Mouse (Mus musculus): Measurements from ENCODE around the gene Sept5.

The Sept5 gene

DNA sequence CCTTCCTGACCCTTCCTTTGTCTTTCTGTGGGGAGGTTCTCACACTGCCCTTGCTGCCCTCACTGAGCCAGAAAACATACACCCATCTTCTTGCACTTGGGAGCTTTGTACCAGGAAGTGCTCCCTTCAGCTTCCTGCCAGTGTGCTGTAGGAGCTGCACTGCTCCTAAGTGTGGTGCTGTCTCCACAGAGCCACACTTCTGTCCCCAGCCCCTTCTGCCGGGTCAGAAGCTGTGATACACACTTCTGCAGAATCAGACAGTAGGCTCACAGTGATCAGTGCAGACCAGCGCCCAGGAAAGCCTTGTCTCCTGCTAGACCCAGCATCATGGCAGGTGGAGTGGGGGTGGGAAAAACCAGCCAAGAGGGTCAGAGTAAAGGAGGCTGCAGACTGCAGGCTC is 3.1 kb upstream of the Sept5 start:
- no peak for DNase-seq (ENCODE audit: low spot score)

DNA sequence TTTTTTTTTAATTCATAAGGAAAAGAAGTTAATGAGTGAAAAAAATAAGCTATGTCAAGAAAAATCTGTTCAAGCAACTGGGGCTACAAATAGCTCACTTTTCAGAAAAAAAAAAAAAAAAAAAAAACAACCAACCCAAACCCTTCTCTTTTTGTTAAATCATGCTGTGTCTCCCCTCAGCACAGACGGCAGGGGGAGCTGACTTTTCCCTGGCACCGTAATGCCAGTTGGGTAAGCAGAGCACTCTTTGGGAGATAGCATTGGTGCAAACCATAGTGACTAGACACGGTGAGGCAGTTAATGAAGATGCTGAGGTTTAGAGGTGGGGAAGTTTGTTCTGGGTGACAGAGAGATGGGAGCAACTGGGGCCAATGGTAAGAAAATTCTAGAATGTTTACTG is 2.3 kb upstream of the Sept5 start:
- DNase-seq (ENCODE audit: low spot score): no peak

DNA sequence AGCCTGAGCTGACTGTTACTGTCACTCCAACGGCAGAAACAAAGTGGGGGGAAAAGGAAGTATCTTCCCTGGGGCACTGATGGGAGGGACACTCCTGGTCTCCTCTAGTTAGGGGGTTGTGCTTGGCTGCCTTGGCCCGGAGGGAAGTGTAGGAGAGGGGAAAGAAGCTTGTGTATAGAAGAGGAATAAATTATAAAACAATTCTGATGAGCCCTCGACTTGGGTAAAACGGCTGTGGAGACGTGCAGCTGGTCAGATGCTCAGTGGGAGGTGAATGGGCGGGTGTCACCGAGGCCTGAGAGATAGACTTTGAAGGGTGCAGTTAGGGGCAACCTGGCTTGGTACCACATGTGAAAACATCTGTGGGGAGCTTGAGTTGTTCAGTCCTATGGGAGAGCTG is 1.4 kb upstream of the Sept5 start:
- DNase-seq (ENCODE audit: low spot score): no peak

DNA sequence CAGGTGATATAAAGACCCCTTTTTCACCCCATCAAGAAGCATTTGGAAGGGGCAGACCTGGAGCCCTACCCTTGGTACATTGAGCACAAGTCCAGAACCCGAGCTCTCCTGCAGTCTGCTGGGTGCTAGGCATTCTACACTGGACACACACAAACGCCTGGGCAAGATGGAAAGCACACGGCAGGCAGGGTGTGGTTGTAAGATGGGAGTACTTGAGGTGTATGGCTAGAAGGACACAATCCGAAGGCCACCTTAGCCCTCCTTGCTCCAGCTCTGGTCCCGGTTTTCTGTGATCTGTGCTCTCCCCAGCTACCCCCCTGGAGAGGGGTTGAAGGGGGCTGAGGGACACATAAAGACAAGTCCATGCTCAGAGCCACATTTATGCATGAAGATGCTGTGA is 537 bp upstream of the Sept5 start:
- no peak for DNase-seq (ENCODE audit: low spot score)

DNA sequence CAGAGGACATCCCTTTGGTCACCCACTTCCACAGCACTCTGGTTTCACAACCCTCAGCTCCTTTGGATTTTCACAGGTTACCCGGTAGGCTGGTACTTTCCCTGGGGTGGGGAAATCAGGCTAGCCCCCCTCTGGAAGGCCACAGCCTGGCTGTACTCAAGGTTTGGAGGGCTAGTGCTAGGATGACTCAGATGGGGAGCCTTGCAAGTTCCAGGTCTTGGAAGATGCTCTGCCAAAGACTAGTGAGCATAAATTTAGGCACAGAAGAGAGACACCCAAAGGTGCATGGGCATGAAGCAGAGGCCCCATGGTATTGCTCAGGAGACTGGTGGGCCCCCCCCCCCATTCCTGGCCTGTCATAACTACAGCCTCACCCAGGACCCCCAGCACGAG is 810 bp downstream of the Sept5 start:
- no peak for DNase-seq (ENCODE audit: low spot score)

DNA sequence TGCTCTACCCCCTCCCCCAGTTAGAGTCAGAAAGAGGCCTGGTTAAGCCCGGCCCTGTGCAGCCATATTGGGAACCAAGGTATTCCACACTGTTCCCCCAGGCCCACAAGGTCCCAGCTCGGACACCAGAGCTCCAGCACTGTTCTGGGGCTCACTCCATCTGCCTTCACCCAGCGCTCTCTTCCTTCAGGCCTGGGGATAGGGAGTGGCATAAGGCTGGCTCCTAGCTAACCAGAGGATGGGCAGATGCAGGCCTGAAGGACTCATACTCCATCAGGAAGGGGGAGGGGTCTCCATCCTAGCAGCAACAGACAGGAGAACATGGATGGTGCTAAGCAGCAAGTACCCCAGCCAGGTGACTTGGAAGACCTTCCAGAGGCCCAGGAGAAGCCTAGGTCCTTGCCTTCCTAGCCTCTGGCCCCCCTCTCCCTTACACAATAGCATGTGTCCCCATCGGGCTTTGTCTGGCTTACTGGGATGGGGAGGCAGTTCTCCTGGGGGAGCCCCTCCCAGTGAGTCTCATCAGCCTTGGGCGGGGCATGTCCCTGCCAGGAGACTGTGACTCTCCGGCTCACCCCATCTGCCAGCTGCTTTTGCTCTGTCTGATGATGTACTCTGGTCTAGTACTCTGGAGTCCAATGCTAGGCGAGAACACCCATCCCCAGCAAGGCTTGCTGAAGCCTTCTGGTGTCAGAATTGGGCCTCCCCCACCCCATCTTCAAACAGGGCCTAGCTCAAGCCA is 1.4 kb downstream of the Sept5 start:
- DNase-seq (ENCODE audit: low spot score): no peak

DNA sequence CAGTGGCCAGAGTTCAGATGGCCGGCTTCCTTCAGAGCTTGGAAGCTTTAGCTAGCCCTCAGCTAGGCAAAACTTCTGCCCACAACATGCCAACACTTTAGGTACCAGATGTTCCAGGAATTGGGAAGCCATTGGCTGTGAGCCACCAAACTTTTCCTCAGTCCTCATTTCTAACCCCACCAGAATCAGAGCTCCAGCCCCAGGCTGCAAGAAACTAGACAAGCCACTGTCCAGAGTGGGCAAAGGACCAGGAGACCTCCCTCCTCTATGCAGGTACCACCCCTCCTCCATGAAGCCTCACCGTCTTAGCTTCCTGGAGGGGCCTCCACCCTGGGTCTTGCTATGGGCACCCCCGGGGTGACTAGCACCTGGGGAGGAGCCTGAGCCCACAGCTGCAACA is 2.6 kb downstream of the Sept5 start:
- DNase-seq (ENCODE audit: low spot score): no peak

DNA sequence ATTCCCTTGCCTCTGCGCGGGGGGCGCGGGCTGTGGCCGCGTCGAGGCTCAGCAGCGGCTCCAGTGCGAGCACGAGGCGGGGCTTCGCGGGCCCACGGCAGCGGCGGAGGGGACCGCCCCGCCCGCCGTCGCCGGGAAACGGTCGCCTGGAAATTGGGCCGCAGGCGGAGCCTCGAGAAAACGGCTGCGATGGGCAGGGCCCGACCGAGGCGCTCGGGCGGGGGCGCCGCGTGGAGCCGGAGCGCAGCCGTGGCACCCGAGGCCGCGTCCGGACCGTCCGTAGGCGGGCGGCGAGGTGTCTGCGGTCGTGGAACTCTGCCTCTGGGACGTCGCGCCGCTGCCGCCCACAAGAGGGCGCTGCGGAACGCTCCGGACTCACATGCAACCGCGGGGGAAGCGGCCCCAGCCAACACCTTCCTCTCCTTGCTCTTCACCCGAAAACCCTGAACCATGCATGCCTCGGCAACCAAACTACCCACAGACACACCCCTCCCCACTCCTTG is 3.3 kb downstream of the Sept5 start, which contains the start of gene Gm49601:
Gene Gm49601 (minus strand): TSS at position 52 of the 503 bp plus-strand sequence.
- DNase-seq (ENCODE audit: low spot score): peak; percentile 87

DNA sequence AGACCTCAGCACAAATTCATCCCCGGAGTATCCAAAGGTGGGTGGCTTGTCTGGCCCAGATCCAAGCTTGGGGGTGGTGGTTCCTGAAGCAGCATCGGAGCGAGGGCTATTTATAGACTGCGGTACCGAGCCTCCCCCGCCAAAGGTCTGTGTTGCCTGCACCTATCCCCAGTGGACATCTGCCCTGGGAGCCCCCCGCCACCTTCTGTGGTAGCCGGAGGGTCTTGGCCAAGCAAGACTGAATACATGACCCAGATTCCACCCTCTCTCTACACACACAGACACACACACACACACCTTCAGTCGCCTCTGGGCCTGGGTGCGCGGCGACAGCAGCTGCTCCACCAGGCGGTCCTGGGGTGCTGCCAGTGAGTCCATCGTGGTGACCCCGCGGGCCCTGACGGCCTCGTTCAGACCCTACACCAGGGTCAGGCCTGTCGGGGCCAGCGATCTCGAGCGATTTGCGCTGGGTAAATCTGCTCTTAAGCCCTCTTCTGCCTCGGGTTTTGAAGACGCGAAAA is 3.9 kb downstream of the Sept5 start:
- no peak for DNase-seq (ENCODE audit: low spot score)

DNA sequence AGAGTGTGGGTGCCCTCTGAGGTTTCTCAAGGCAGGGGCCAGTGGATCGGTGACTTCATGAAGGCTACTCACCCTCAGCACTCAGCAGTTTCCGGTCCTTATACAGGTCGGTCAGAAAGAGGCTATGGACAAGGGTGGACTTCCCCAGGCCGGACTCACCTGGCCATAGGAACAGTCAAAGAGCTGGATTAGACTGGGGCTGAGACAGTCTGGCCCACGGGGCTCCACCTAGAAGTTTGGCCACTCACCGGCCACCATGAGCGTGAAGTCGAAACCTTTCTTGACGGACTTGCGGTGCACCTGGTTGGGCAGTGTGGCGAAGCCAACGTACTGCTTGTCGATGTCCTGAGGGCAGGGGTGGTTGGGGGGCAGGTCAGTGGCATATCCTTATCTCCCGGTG is 4.7 kb downstream of the Sept5 start:
- no peak for DNase-seq (ENCODE audit: low spot score)

DNA sequence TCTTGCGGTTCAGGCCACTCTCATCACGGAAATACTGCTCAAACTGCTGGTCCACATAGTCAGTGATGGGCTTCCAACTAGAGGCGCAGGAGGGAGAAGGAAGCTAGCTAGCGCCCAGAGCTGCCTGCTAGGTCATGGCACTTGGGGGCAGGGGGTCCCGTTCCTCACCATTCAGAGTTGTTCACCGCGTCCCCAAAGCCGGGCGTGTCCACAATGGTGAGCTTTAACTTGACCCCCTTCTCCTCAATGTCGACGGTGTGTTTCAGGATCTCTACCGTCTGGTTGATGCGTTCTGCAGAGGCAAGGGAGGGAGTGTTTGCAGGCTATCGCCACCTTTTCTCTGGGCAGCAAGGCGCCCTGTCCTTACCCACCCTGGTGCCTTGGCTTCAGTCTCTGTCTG is 5.1 kb downstream of the Sept5 start:
- DNase-seq (ENCODE audit: low spot score): no peak

DNA sequence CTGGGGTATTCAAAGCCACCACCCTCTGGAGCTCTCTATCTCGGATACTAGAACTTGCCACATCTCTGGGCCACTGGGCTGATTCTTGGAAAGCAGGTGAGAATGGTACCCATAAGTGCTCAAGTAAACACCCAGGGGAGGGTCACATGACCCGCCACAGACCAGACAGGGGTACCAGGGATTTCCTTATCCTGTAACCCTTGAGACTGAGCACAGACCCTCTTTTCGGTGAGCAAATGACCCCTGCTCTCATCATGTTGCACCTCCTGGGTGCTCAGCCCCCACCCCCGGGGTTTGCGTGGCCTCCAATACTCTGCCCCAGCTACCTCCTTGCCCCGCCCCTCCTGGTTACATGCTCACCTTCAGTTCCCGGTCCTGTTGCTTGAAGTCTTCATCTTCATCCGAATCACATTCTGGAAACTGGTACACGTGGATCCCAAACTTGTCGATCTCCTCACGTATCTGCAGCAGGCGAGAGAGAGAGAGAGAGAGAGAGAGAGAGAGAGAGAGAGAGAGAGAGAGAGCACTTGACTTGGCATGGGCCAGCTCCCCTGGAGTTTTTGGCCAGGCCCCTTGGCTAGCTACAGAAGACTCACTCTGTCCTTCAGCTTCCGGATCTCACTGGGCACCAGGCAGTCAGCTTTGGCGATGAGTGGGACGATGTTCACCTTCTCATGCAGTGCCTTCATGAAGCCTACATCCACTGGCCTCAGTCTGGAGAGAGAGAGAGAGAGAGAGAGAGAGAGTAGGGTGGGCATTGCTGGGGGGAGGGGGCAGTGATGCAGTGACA is 5.8 kb downstream of the Sept5 start:
- DNase-seq (ENCODE audit: low spot score): no peak

DNA sequence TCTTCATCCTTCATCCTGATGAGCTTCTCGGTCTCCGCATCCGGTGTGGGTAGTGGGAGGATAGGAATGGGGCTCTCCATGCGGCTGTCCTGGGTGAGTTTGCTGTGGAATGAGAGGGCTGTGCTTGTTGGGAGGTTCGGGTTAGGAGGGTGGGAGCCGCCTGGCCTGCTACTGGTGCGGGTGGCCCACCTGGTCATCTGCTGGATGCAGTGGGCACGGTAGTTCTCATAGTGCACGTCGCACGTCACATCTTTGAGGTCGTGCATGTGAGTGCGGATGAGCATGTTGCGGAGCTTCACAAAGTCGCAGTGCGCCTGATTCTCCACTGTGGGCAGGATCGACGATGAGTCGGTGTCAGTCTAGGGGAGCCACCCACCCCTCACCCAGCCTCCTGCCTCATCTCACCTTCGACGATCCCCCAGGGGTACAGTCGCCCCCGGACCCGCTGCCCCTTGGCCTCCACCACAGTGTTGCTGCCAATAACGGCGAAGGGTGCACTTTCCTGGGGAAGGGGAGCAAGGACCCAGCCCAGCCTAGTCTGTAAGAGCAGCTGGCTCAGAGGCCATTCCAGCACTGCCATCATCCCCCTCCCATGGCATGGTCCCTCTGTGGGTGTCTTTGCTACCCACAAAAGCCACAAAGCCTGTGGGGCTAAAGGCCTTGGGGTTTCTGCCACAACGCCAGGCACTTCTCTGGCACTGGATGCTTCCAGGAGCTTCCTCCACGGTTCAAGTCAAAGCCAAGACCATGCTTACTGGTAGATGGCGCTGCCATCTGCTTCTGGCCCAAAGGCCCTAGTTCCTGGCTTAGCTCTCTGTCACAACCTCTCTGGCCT is 6.6 kb downstream of the Sept5 start:
- no peak for DNase-seq (ENCODE audit: low spot score)

DNA sequence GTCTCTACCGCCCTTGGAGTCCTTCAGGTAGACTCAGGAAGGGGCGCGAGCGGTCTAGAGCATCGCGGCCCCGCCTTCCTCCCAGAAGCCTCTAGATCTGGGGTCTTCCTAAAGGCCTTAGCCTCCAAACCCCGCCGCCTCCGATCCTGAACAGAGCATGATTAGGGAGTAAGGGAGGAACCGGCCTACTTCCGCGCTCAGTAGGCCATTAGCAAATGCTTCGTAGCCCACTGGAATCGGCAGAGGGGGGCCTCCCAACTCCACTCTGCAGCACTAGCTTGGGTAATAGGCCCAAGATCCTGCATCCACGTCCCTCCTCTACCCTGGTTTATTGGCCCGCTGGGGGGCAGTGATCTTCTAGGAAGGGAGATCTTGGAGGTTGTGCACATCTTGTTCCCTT is 7.7 kb downstream of the Sept5 start, which contains the start of gene Gp1bb:
Gene Gp1bb (minus strand): TSS at position 385 of the 400 bp plus-strand sequence.
- no peak for DNase-seq (ENCODE audit: low spot score)

DNA sequence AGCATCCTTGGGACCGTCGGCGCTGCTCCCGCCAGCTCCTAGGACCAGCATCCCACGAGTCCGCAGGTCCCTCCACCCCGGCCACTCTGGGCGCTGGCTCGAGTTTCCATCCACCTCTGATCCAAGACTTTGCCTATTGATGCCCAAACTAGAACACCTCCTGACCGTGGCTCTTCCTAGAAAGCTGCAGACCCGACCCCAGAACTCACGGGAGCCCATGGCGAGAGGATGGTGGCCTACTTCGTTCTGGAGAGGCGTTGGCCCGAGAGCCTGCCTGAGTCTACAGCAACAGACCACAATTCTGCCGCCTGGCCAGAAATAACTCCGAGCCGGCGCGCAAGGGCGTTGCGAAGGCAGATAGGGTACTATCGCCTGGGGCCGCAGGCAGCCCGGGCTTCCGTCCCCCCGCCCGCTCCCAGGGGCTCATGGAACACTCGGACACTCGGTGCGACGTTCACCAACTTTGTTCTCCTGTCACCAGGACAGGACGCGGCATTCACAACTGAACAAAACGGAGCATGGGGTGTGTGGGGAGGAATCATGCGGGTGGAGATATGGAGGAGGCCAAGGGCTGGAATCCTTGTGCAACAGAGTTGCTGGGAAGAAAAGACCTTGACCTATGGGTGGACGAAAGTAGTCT is 8.3 kb downstream of the Sept5 start:
- DNase-seq (ENCODE audit: low spot score): no peak

DNA sequence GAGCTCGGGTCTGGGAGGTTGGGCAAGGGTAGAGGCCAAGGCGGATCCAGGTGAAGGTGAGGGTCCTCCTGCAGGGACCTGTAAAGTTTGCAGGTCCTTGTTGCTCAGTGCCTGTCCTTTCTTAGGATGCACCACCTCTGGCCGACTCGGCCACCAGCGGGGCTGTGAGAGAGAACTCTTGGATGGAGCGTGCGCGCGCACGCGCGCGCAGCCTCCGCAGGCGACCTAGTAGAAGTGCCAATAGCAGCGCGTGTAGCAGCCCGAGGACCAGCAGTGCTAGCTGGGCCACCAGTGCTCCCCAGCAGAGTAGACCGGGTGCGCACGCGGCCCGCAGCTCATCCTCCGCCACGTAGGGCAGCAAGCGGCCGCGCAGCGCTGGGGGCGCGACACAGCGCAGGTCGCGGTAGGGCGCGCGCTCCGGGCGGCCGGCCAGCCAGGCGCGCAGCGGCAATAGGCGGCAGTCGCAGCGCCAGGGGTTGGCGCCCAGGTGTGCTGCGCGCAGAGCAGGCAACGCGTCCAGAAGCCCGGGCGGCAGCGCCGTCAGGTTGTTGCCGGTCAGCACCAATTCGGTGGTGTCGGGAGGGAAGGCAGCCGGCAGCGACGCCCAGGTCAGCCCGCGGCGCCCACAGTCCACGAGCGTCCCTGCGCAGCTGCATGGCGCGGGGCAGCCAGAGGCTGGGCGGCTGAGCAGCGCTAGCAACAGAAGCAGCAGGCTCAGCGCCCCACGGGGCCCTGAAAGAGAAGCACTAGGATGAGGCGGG is 9.0 kb downstream of the Sept5 start:
- no peak for DNase-seq (ENCODE audit: low spot score)

DNA sequence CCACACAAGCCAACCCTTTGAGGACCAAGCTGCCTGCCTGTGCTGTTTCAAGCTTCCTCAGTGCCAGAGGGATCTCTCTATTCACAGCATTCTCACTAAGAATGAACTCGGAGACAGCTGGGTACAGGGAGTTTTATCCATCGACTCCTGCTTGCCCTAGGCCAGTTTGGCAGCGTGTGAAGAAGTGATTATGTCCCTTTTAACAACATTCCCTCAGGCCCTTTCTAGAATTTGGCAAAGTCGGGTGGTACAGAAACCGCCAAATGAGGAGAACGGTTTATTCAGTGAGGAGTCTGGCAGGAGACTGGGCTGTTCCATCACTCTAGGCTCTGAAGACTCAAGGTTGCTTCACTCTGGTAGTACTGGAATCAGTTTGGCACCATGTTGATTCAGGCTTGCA is 9.6 kb downstream of the Sept5 start:
- no peak for DNase-seq (ENCODE audit: low spot score)

DNA sequence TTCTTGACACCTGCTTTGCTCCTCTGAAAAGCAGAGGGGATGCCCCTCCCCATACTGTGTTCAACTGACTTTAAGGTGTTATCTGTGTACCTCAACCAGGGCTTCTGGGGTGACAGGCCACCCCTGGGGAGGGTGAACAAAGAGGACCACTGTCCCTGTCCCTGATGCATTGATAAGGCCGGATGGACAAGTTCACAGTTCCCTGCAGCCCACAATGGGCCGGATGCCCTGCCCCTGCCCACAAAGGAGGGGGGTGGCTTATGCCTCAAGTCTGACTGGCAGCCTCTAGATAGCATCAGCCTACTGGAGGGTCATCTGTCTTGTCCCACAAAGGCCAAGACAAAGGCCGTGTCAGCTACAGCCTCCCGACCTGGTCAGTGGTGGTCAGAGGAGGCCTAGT is 10.6 kb downstream of the Sept5 start:
- DNase-seq (ENCODE audit: low spot score): no peak

DNA sequence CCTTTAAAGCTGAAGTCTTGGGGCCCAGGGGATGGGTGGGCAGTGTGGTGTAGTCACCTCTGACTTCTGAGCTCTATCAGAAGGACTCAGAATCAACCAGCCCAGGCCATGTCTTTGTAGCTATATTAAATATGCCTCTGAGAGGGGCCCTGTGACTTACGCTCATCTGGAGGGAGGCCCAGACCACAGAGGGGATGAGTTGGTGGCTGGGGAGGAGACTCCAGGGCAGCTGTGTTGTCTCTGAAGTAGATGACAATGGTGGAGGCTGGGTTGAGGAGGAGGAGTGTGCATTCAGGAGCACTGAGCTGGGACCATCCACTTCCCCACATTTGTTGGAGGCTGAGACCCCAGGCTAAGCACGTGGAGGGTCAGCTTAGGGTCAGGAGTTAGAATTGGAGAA is 11.5 kb downstream of the Sept5 start:
- DNase-seq (ENCODE audit: low spot score): no peak

DNA sequence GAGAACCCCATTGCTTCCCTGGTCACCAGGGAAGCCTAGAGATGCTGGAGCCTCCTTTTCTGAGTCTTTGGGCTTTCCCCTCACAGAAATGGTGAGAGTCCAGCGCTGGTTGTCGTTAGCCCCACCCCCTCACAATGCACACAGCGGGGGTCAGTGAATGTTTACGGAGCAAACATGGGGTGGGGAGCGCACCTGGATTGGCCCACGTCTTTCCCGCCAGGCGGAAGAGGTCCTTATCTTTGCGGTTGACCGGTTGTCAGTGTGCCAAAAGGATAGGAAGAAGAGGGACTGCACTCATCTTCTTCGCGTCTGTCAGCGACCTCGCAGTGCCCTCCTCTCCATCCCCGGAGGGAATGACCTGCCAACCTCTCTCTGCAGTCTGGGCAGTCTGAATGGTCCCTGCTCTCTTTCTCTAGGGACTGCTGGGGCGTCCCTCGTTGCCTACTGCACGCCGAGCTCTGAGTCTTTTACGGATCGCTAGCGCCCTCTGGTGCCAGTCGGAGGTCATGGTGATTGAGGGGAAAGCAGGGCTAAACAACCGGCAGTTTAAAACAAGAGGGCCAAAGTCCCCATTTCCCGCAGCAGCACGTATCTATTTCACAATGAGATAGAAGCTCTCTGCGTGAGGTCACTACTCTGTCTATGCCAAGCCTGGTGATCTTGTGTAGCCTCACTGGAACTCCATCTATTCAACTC is 12.2 kb downstream of the Sept5 start:
- peak; percentile 94 for DNase-seq (ENCODE audit: low spot score)
